Mouse (Mus musculus): Measurements from ENCODE around the gene Ccer2.
A peak's percentile ranks its signal among the peaks of the same experiment; 100 is the strongest.

Gene Ccer2

GRCm38 (mm10) chr7:28792391-28793185, 36.6 kb downstream of the Ccer2 start:
- no peak for DNase-seq

GRCm38 (mm10) chr7:28793834-28794233, 37.9 kb downstream of the Ccer2 start:
- DNase-seq = peak; percentile 66

GRCm38 (mm10) chr7:28794496-28794895, 38.5 kb downstream of the Ccer2 start:
- DNase-seq = no peak

- DNase-seq = peak; percentile 33
These were observed 39.9 kb downstream of the Ccer2 start for GRCm38 (mm10) chr7:28795832-28796231.

- DNase-seq = peak; percentile 90
These were observed 40.6 kb downstream of the Ccer2 start for GRCm38 (mm10) chr7:28796562-28796975.

GRCm38 (mm10) chr7:28799994-28800393, 44.0 kb downstream of the Ccer2 start:
- DNase-seq = no peak

- DNase-seq = no peak
These were observed 45.5 kb downstream of the Ccer2 start for GRCm38 (mm10) chr7:28801451-28801850.

- peak; percentile 87 for DNase-seq
These were observed 46.1 kb downstream of the Ccer2 start for GRCm38 (mm10) chr7:28801901-28802670.

- DNase-seq = peak; percentile 81
These were observed 47.0 kb downstream of the Ccer2 start for GRCm38 (mm10) chr7:28802846-28803588.

GRCm38 (mm10) chr7:28803756-28804155, 47.8 kb downstream of the Ccer2 start:
- no peak for DNase-seq

GRCm38 (mm10) chr7:28806869-28807268, 50.9 kb downstream of the Ccer2 start:
- peak; percentile 56 for DNase-seq

- peak; percentile 64 for DNase-seq
These were observed 51.8 kb downstream of the Ccer2 start for GRCm38 (mm10) chr7:28807641-28808220.

- peak; percentile 87 for DNase-seq
These were observed 52.4 kb downstream of the Ccer2 start, which contains the start of gene Hnrnpl for GRCm38 (mm10) chr7:28808221-28808941. Hnrnpl (plus strand) TSS chr7:28808541.

Data from lung, postnatal 10 days (tissue).